Mouse (Mus musculus): Measurements from ENCODE around the gene Fbxw17. TPM values are rescaled to one million over a fixed set of nuclear protein-coding genes. Genes with fewer than 3 reads are reported as not detected.
"Not testable (repeated sequence)": the region's sequence is repeated elsewhere in the genome, so short reads cannot be mapped to it uniquely, and the experiment has no call there.

The Fbxw17 gene
- 24.4 and 26.5 TPM in 2 replicates for polyA plus RNA-seq (2014; fragmentation: Nextera tagmentation; extraction: Ambion mirVana)

DNA sequence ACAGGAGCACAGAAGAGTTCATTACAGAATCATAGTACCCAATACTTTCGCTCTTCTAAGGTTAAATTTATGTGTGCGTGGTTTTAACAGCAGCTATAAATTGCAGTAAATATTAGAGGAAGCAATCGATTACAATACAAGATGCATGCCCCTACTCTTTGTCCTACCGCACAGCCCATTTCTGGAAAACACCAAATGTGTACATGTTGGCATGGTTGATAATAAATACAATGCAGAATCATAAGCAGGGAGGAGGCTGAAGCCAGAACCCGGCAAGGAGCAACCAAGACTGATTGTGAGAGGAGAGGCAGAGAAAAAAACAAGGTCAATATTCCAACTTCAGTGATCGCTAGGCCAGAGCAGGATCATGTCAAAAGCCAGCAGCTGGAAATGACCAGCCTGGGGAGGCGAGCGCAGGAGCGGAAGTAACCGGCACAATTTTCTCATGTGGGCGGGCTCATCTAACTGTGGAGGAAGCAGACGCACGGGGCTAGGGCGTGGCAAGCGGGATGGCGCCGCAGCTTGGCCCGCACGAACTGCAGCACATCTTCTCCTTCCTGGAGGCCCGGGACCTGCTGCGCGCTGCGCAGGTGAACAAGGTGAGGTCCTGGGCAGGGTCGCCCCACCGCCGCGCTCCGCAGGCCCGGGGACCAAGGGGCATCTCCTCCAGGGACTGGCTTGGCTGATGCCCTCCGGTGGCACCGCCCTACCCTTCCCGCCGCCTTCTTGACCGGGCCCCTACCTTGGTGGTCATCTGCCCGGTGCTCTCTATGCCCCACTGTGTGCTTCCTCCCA, at the start of gene Fbxw17:
Fbxw17 (plus strand) TSS at position 476 of the 795 bp plus-strand sequence.
- no peak within 1 kb of the TSS for H3K27ac ChIP-seq (replicated peaks; ENCODE audit: low read depth, low read length)

DNA sequence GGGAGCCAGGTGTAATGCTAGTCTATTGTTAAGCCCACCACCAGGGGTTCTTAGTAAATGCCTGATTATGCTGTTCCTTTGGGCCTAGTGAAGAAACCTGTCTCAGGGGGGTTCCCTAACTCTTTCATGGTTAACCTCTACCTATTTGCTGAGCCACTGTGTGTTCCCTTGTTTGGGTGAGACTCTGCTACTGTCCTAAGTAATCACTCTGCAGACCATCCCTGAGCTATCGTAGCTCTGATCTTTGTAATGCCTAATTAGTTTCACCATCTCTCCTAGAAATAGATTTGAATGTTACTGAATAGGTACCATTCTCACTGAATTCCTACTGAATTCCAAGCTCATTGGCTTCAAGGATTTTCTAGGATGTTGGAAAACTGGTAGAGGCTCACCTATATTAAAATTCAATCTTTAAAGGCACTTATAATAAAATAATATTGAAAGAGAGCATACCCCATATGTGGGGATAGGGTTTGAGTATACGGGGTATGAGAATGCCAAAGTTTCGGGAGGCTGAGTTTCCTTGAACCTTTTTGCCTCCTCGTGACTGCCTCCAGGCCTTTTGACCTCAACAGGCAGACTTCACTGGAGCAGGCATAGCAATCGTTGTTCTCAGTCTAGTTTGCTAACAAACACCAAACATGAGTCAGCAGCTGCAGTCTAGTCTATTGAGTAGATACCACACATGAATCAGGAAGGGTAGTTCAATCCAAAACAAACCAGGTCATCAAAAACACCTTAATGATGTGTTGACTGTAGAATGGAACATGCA, 44.5 kb upstream of the Fbxw17 start:
- H3K9ac ChIP-seq (ENCODE audit: low read length); H3K4me3 ChIP-seq (ENCODE audit: low read depth, low read length); H3K36me3 ChIP-seq (ENCODE audit: control insufficient read depth, insufficient read depth, low read length); ATAC-seq (ENCODE audit: insufficient number of reproducible peaks, low FRiP score, low TSS enrichment, low read depth); DNase-seq (ENCODE audit: low spot score); H3K4me2 ChIP-seq (ENCODE audit: low read depth, severe bottlenecking); H3K9me3 ChIP-seq (ENCODE audit: control insufficient read depth, low read length); H3K27ac ChIP-seq (replicated peaks; ENCODE audit: low read depth, low read length); H3K27me3 ChIP-seq (ENCODE audit: control insufficient read depth, insufficient read depth, low read length); H3K4me1 ChIP-seq (ENCODE audit: control insufficient read depth, insufficient read depth, low read length): not testable (repeated sequence)
- WGBS: 86% methylated on average over 5 of the region's 5 CpGs

More for the DNA sequence above, at the start of gene Fbxw17:
- H3K9ac ChIP-seq (ENCODE audit: low read length): peak within 1 kb of the TSS; percentile 87
- no peaks in the 10 kb centered on the region for H3K27me3 ChIP-seq (ENCODE audit: control insufficient read depth, insufficient read depth, low read length)
- ATAC-seq (ENCODE audit: insufficient number of reproducible peaks, low FRiP score, low TSS enrichment, low read depth) (peak; percentile 87), DNase-seq (ENCODE audit: low spot score) (peak; percentile 82)
- H3K9me3 ChIP-seq (ENCODE audit: control insufficient read depth, low read length): no peaks in the 10 kb centered on the region
- no peaks in the 10 kb centered on the region for H3K36me3 ChIP-seq (ENCODE audit: control insufficient read depth, insufficient read depth, low read length)
- 11% methylated on average over 35 of the region's 35 CpGs for WGBS
- H3K4me2 ChIP-seq (ENCODE audit: low read depth, severe bottlenecking): peak within 1 kb of the TSS; percentile 66
- H3K4me1 ChIP-seq (ENCODE audit: control insufficient read depth, insufficient read depth, low read length): no peaks in the 10 kb centered on the region
- peak within 1 kb of the TSS; percentile 88 for H3K4me3 ChIP-seq (ENCODE audit: low read depth, low read length)

DNA sequence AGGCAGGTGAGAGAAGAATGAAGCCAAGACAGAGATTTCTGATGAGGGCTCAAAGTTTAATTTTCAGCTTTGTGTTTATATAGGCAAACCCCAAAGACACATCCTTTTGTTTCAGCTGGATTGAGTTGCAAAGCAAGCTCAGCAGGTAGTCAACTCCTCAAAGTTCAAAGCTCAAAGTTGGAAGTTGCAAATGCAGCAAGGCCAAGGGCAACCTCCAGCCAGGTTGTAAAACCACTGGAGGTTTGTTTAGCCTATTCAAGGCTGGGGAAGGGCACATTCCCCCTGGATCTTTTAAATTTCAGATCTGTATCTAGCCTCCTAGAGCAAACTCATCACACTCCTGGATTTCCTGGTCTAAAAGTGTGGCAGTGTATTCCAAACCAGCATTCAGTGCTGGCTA, 28.5 kb upstream of the Fbxw17 start:
- not testable (repeated sequence) for DNase-seq (ENCODE audit: low spot score); H3K4me1 ChIP-seq (ENCODE audit: control insufficient read depth, insufficient read depth, low read length); ATAC-seq (ENCODE audit: insufficient number of reproducible peaks, low FRiP score, low TSS enrichment, low read depth); H3K27ac ChIP-seq (replicated peaks; ENCODE audit: low read depth, low read length); H3K9me3 ChIP-seq (ENCODE audit: control insufficient read depth, low read length); H3K36me3 ChIP-seq (ENCODE audit: control insufficient read depth, insufficient read depth, low read length); H3K4me2 ChIP-seq (ENCODE audit: low read depth, severe bottlenecking); H3K4me3 ChIP-seq (ENCODE audit: low read depth, low read length); H3K9ac ChIP-seq (ENCODE audit: low read length); H3K27me3 ChIP-seq (ENCODE audit: control insufficient read depth, insufficient read depth, low read length)

DNA sequence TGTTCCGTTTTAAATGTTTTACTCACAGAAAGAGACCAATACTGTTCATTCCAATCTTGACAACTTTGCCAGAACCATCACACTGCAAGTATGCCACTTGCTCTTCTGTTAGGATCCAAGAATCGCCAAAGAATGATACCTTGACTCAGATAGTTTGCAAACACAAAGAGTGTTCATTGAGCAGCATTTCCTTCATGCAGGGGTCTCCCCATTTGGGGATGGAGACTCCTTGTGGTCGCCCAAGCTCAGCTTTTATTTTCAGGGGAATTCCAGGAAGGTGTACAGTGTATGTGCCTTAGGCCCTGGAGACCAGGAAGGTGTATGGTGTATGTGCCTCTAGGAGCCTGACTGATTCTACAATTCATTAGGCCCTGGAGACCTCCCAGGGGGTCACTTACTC, 757 bp downstream of the Fbxw17 start:
- Histone ChIP-seq H3K9me3 (ENCODE audit: control insufficient read depth, low read length) (no peaks in the 10 kb centered on the region), H3K27ac (replicated peaks; ENCODE audit: low read depth, low read length) (no peak overlapping the region), H3K36me3 (ENCODE audit: control insufficient read depth, insufficient read depth, low read length) (no peaks in the 10 kb centered on the region), H3K4me1 (ENCODE audit: control insufficient read depth, insufficient read depth, low read length) (no peaks in the 10 kb centered on the region), H3K27me3 (ENCODE audit: control insufficient read depth, insufficient read depth, low read length) (no peaks in the 10 kb centered on the region), H3K4me2 (ENCODE audit: low read depth, severe bottlenecking) (peak overlapping the region; percentile 66), H3K9ac (ENCODE audit: low read length) (peak overlapping the region; percentile 87), H3K4me3 (ENCODE audit: low read depth, low read length) (peak overlapping the region; percentile 88)
- ATAC-seq (ENCODE audit: insufficient number of reproducible peaks, low FRiP score, low TSS enrichment, low read depth) (no peak; the same call in 1 of the 2 replicates), DNase-seq (ENCODE audit: low spot score) (no peak)
- 54% methylated on average over 3 of the region's 3 CpGs for WGBS

DNA sequence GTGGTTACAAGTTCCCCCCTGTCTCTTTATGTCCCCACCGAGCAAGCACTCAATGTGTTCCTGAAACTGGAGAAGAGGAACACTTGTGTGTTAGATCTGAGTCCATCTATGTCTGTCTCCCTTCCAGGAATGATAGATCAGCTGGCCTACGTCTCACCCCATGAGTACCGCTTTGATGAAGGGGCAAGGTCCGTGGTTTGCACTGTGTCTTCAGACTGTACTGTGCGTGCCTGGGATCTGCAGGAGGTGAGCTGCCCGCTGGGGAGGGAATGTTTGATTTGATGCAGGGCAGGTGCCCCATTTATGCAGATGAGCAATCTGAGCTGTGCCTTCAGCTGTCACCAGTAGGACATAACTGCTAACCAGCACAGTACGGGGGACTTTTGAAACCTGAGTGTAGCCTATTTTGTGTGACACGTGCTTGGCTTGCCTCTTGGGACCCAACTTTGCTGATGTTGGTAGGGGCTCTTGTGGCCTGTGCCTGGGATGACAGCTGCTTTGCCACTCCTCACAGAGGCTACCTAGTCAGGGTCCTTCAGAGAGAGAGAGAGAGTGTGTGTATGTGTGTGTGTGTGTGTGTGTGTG, 6.1 kb downstream of the Fbxw17 start:
- H3K36me3 ChIP-seq (ENCODE audit: control insufficient read depth, insufficient read depth, low read length): no peaks in the 10 kb centered on the region
- no peak overlapping the region for H3K4me2 ChIP-seq (ENCODE audit: low read depth, severe bottlenecking)
- H3K27ac ChIP-seq (replicated peaks; ENCODE audit: low read depth, low read length): no peak overlapping the region
- H3K9me3 ChIP-seq (ENCODE audit: control insufficient read depth, low read length): no peaks in the 10 kb centered on the region
- 85% methylated on average over 8 of the region's 8 CpGs for WGBS
- DNase-seq (ENCODE audit: low spot score) (no peak), ATAC-seq (ENCODE audit: insufficient number of reproducible peaks, low FRiP score, low TSS enrichment, low read depth) (no peak)
- H3K9ac ChIP-seq (ENCODE audit: low read length): no peak overlapping the region
- no peaks in the 10 kb centered on the region for H3K4me1 ChIP-seq (ENCODE audit: control insufficient read depth, insufficient read depth, low read length)
- no peaks in the 10 kb centered on the region for H3K27me3 ChIP-seq (ENCODE audit: control insufficient read depth, insufficient read depth, low read length)
- H3K4me3 ChIP-seq (ENCODE audit: low read depth, low read length): no peak overlapping the region

DNA sequence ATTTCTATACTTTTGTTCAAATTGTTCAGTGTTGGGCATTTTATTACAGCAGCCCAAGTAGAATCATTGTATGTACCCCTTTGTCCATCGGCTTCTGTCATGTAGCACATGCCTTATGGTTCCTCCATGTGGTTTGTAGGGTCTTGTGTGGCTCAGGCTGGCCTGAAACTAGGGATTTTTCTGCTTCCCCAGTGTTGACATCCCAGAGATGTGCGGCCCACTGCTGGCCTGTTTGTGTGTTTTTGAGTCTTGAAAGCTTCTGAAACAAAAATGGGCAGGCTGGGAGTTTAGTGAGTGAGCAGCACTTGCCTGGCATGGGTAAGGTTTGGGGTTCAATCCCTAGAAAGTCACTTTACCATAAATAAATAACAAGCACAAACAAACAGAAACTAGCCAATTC, 6.9 kb downstream of the Fbxw17 start:
- Histone ChIP-seq H3K4me3 (ENCODE audit: low read depth, low read length) (no peak overlapping the region), H3K4me1 (ENCODE audit: control insufficient read depth, insufficient read depth, low read length) (no peaks in the 10 kb centered on the region), H3K36me3 (ENCODE audit: control insufficient read depth, insufficient read depth, low read length) (no peaks in the 10 kb centered on the region), H3K27ac (replicated peaks; ENCODE audit: low read depth, low read length) (no peak overlapping the region), H3K27me3 (ENCODE audit: control insufficient read depth, insufficient read depth, low read length) (no peaks in the 10 kb centered on the region), H3K9me3 (ENCODE audit: control insufficient read depth, low read length) (no peaks in the 10 kb centered on the region), H3K9ac (ENCODE audit: low read length) (no peak overlapping the region), H3K4me2 (ENCODE audit: low read depth, severe bottlenecking) (no peak overlapping the region)
- ATAC-seq (ENCODE audit: insufficient number of reproducible peaks, low FRiP score, low TSS enrichment, low read depth) (no peak), DNase-seq (ENCODE audit: low spot score) (no peak)
- WGBS: 84% methylated on average over 2 of the region's 2 CpGs

DNA sequence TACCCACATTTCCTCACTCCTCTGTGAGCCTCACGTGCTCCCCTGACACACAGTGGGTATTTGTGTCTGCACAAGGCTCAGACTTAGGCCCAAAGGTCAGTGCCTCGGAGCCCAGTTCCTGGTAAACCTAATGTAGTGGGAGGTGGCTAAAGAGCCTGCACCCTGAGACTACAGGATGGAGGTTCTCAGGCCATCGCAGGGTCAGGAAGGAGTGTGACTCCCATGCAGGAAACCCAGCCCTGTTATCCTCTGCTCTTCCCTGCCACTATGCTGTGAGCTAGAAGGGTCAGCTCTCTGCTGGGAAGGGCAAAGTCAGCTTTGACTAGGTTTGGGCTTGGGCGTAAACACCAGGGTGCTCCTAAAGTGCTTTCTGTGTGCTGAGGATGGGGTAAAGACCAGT, 9.0 kb downstream of the Fbxw17 start:
- Histone ChIP-seq H3K9me3 (ENCODE audit: control insufficient read depth, low read length) (no peaks in the 10 kb centered on the region), H3K27ac (replicated peaks; ENCODE audit: low read depth, low read length) (no peak overlapping the region), H3K4me3 (ENCODE audit: low read depth, low read length) (no peak overlapping the region), H3K4me1 (ENCODE audit: control insufficient read depth, insufficient read depth, low read length) (no peaks in the 10 kb centered on the region), H3K36me3 (ENCODE audit: control insufficient read depth, insufficient read depth, low read length) (no peaks in the 10 kb centered on the region), H3K4me2 (ENCODE audit: low read depth, severe bottlenecking) (no peak overlapping the region), H3K9ac (ENCODE audit: low read length) (no peak overlapping the region), H3K27me3 (ENCODE audit: control insufficient read depth, insufficient read depth, low read length) (no peaks in the 10 kb centered on the region)
- ATAC-seq (ENCODE audit: insufficient number of reproducible peaks, low FRiP score, low TSS enrichment, low read depth): no peak
- no peak for DNase-seq (ENCODE audit: low spot score)
- 81% methylated on average over 4 of the region's 4 CpGs for WGBS

DNA sequence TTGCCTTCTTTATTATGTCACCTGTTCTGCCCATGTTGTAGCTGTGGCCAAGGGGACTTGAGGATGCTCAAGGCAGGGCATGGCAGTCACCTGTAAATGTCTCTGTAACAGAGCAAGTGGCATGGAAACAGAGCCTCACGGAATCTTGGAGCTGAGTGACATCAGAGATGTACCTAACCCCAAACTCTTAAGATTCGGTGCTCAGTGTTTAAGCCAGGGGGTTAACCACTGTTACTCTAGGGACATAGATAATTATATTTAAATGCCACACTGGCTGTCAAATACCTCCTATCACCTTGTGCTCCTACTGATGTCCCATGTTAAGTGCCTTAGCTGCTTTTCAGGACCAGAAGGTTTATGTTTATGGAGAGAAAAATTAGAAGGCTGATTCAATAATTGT, 26.1 kb downstream of the Fbxw17 start, which contains the start of gene Gm47429:
Gm47429 (minus strand) TSS at position 101 of the 400 bp plus-strand sequence.
- no peak within 1 kb of the TSS for H3K4me2 ChIP-seq (ENCODE audit: low read depth, severe bottlenecking)
- 89% methylated on average over 2 of the region's 2 CpGs for WGBS
- no peak within 1 kb of the TSS for H3K27ac ChIP-seq (replicated peaks; ENCODE audit: low read depth, low read length)
- no peak for ATAC-seq (ENCODE audit: insufficient number of reproducible peaks, low FRiP score, low TSS enrichment, low read depth)
- no peaks in the 10 kb centered on the region for H3K27me3 ChIP-seq (ENCODE audit: control insufficient read depth, insufficient read depth, low read length)
- no peak for DNase-seq (ENCODE audit: low spot score)
- no peak within 1 kb of the TSS for H3K4me3 ChIP-seq (ENCODE audit: low read depth, low read length)
- H3K9ac ChIP-seq (ENCODE audit: low read length): no peak within 1 kb of the TSS
- no peaks in the 10 kb centered on the region for H3K9me3 ChIP-seq (ENCODE audit: control insufficient read depth, low read length)
- no peaks in the 10 kb centered on the region for H3K4me1 ChIP-seq (ENCODE audit: control insufficient read depth, insufficient read depth, low read length)
- no peaks in the 10 kb centered on the region for H3K36me3 ChIP-seq (ENCODE audit: control insufficient read depth, insufficient read depth, low read length)

Data from limb, embryonic 11.5 days (tissue).